Mouse (Mus musculus) olfactory bulb, adult 2 months (tissue): ENCODE results near the gene Klk1.

ENCODE experiments used
- CTCF ChIP-seq: fragments of 200-500 bp; IDR thresholded peaks from 2 replicates; pipeline ENCODE4 v1.5.1; 2012; ENCODE audit warnings: low read depth, mild to moderate bottlenecking, low read length, moderate library complexity; ENCODE audit not compliant: insufficient read depth
- POLR2A ChIP-seq: fragments of 200-500 bp; IDR thresholded peaks from 2 replicates; pipeline ENCODE4 v1.6.1; 2012; ENCODE audit warnings: mild to moderate bottlenecking, low read depth, low read length, moderate library complexity; ENCODE audit not compliant: insufficient read depth

GRCm38 (mm10) chr7:44277250-44277622, 52.1 kb downstream of the Klk1 start:
- TF ChIP-seq POLR2A (no peak), CTCF (no peak)
